Mouse (Mus musculus) bone marrow, adult 2 months (tissue): ENCODE measurements around the gene Hoxd11.

Experiments used
- CTCF ChIP-seq: fragments of 200-500 bp; IDR thresholded peaks from 2 replicates; pipeline ENCODE4 v1.5.1; 2011; ENCODE audit warnings: low read length, control low read depth; ENCODE audit not compliant: control insufficient read depth, insufficient read depth
- POLR2A ChIP-seq: fragments of 200-500 bp; IDR thresholded peaks from 2 replicates; pipeline ENCODE4 v1.6.1; 2011; ENCODE audit warnings: low read depth, mild to moderate bottlenecking, control low read depth, low read length, borderline replicate concordance; ENCODE audit not compliant: control insufficient read depth

DNA sequence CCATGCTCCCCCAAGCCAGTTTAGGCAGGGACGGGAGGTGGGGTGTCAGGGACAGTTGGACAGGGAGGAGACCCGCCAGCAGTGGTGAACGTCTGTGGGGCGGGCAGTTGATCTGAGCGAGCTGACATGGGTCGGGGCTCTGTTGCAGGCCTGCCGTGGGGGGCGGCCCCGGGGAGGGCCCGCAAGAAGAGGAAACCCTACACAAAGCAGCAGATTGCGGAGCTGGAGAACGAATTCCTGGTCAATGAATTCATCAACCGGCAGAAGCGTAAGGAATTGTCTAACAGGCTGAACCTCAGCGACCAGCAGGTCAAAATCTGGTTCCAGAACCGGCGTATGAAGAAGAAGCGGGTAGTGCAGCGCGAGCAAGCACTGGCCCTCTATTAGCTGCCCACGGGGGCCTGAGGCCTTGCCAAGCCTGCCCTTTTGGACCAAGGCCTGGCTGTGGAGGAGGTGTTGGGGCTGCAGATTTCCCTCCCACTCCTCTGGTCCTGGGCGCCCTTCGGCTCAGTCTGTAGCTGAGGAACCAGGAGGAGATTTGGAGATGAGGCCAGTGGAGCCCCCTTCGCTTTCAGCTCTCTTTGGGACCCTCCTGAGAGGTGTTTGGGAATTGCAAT is 3.6 kb upstream of the Hoxd11 start:
- no peak for TF ChIP-seq CTCF
- TF ChIP-seq POLR2A = no peak
